Mouse (Mus musculus): ENCODE data around the gene Nmur1.

DNA sequence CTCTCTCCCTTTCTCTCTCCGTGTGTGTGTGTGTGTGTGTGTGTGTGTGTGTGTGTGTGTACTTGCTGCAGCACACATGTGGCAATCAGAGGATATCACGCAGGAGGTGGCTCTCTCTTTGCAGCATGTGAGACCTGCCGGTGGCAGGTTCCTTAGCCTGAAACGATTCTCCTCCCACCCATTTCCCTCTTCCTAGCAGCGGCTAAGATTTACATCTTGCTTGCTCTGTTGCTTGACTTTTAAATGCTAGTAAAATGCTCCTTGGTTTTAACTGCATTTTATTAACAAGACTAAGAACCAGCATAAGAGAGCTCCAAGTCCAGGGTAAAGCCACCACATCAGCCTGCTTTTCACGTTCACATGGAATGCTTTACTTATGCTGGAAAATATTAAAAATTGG, 47.4 kb downstream of the Nmur1 start:
- TF ChIP-seq POLR2A (IDR thresholded peaks at IDR 0.05; ENCODE audit: low read depth, low read length) (no peak), CTCF (IDR thresholded peaks at IDR 0.05; ENCODE audit: extremely low read depth, insufficient read depth, insufficient read length, insufficient replicate concordance) (no peak)

All from spleen, adult 2 months (tissue).